Mouse (Mus musculus): ENCODE measurements around the gene Myocd.

- TF ChIP-seq CTCF (IDR thresholded peaks at IDR 0.05; ENCODE audit: borderline replicate concordance, control insufficient read depth, extremely low read depth, insufficient read depth, low read length, poor library complexity) (no peak), POLR2A (IDR thresholded peaks at IDR 0.05; ENCODE audit: control insufficient read depth, extremely low read depth, insufficient read depth, low read length, poor library complexity) (no peak)
Observed at GRCm38 (mm10) chr11:65213806-65214205, 56.0 kb downstream of the Myocd start.
